8 mouse cellular contexts compared by ENCODE assay signal in genomic region chr11:117685461-117685860, GRCm38 (mm10). TPM values are rescaled to one million over a fixed set of nuclear protein-coding genes. Genes with fewer than 3 reads are reported as not detected.
DNase-seq lines count a peak whose midpoint lies in the region; ATAC-seq and TF ChIP-seq lines count a peak whose summit lies in the region.
"Had no signal": no experiment of that assay in that cellular context is flagged by ENCODE, and none has a peak within 500 bp of the region (broad histone marks: within the 10 kb centered on the region; RNA-seq: fewer than 3 reads in every experiment).

No protein-coding gene starts in this region.

- 78% methylated on average over 3 of the region's 3 CpGs for WGBS in midbrain, embryonic 11.5 days
- 75% methylated on average over 3 of the region's 3 CpGs for WGBS in midbrain, embryonic 15.5 days
- 26% methylated on average over 3 of the region's 3 CpGs for WGBS in kidney, adult 2 months

- no peaks in the 10 kb centered on the region for H3K36me3 ChIP-seq in midbrain, embryonic 11.5 days (ENCODE audit: control insufficient read depth, insufficient read depth, low read length)
- no peaks in the 10 kb centered on the region for H3K36me3 ChIP-seq in midbrain, embryonic 15.5 days (replicated peaks)
- H3K36me3 ChIP-seq in kidney, adult 2 months (ENCODE audit: control insufficient read depth, insufficient read depth, low read length), result no peaks in the 10 kb centered on the region
- H3K36me3 ChIP-seq in splenic B cell, adult 2 months (ENCODE audit: control insufficient read depth, insufficient read depth, low read length, poor library complexity, severe bottlenecking), result no peaks in the 10 kb centered on the region

- no peak overlapping the region for H3K4me3 ChIP-seq in midbrain, embryonic 11.5 days (ENCODE audit: low read depth, low read length)
- no peak overlapping the region for H3K4me3 ChIP-seq in midbrain, embryonic 15.5 days
- no peak overlapping the region for H3K4me3 ChIP-seq in kidney, adult 2 months (ENCODE audit: insufficient read depth, low read depth, low read length)

- no peak for TF ChIP-seq POLR2A in kidney, adult 2 months (IDR thresholded peaks at IDR 0.05; ENCODE audit: low read depth, low read length)

- TF ChIP-seq CTCF in kidney, adult 2 months (conservative IDR thresholded peaks at IDR 0.05; ENCODE audit: insufficient read depth, insufficient read length, low read depth, low read length), result 0 out of 2 replicates have a peak, but pooled peaks have one; percentile 0

- no peak for ATAC-seq in midbrain, embryonic 11.5 days (ENCODE audit: low FRiP score)
- no peak for ATAC-seq in midbrain, embryonic 15.5 days (replicated peaks)

- H3K9me3 ChIP-seq in midbrain, embryonic 11.5 days (ENCODE audit: control insufficient read depth, low read length), result no peaks in the 10 kb centered on the region
- no peaks in the 10 kb centered on the region for H3K9me3 ChIP-seq in midbrain, embryonic 15.5 days

- DNase-seq in midbrain, embryonic 11.5 days (ENCODE audit: low spot score, missing footprints), result peak; percentile 28
- peak; percentile 63 for DNase-seq in brain, adult 2 months (ENCODE audit: low read depth, low spot score)
- DNase-seq in kidney, adult 2 months, result peak; percentile 80
- DNase-seq in splenic B cell, adult 2 months (ENCODE audit: low read depth, low spot score), result peak; percentile 38
- no peak for DNase-seq in embryo, embryonic 10.5 days (ENCODE audit: low spot score)
- DNase-seq in cerebellum, adult 18-20 months, result no peak

- H3K4me2 ChIP-seq in midbrain, embryonic 11.5 days, result no peak overlapping the region
- no peak overlapping the region for H3K4me2 ChIP-seq in midbrain, embryonic 15.5 days

- H3K27me3 ChIP-seq in midbrain, embryonic 11.5 days (ENCODE audit: control insufficient read depth, insufficient read depth, low read length), result no peaks in the 10 kb centered on the region
- no peaks in the 10 kb centered on the region for H3K27me3 ChIP-seq in midbrain, embryonic 15.5 days (replicated peaks)
- H3K27me3 ChIP-seq in kidney, adult 2 months (replicated peaks; ENCODE audit: control insufficient read depth, insufficient read depth, low read length), result no peaks in the 10 kb centered on the region
- no peaks in the 10 kb centered on the region for H3K27me3 ChIP-seq in splenic B cell, adult 2 months (ENCODE audit: control insufficient read depth, insufficient read depth, low read length, poor library complexity, severe bottlenecking)

- 0 out of 2 replicates have a peak, but pooled peaks cover 3% of the 10 kb centered on the region for H3K4me1 ChIP-seq in midbrain, embryonic 11.5 days (ENCODE audit: control insufficient read depth, insufficient read depth, low read length)
- H3K4me1 ChIP-seq in midbrain, embryonic 15.5 days, result peaks cover 33% of the 10 kb centered on the region
- H3K4me1 ChIP-seq in kidney, adult 2 months (ENCODE audit: control insufficient read depth, insufficient read depth, low read length), result peaks cover 26% of the 10 kb centered on the region

- H3K27ac ChIP-seq in midbrain, embryonic 11.5 days (ENCODE audit: low read depth, low read length), result no peak overlapping the region
- H3K27ac ChIP-seq in midbrain, embryonic 15.5 days, result no peak overlapping the region
- 0 out of 2 replicates have a peak overlapping the region, but pooled peaks have one; percentile 10 for H3K27ac ChIP-seq in kidney, adult 2 months (ENCODE audit: insufficient read depth, low read depth, low read length)
- H3K27ac ChIP-seq: macrophage had no signal

- H3K9ac ChIP-seq in midbrain, embryonic 11.5 days (ENCODE audit: low read length), result no peak overlapping the region
- no peak overlapping the region for H3K9ac ChIP-seq in midbrain, embryonic 15.5 days

RNA-seq across cellular contexts. Expression of gene Tnrc6c, which starts 31.4 kb away (rescaled TPM):
- polyA plus RNA-seq in midbrain, embryonic 11.5 days (2014; fragmentation: Nextera tagmentation; extraction: Ambion mirVana), result 14.6 and 15.1 TPM in 2 replicates
- 32.5 and 35.4 TPM in 2 replicates for polyA plus RNA-seq in midbrain, embryonic 15.5 days (2015; fragmentation: Nextera tagmentation; extraction: Ambion mirVana)
- 14.9 and 16.8 TPM in 2 replicates for polyA plus RNA-seq in kidney, adult 2 months (2012; rRNA removed)

Comparison
In these comparisons a context has a peak if more than half of its experiments do, and no peak if none do; other contexts are left out.
1. DNase-seq: peak in midbrain, embryonic 11.5 days (single experiment), brain, adult 2 months (single experiment), kidney, adult 2 months (single experiment) and splenic B cell, adult 2 months (single experiment); none in embryo, embryonic 10.5 days (single experiment) and cerebellum, adult 18-20 months (0 of 2).